Mouse (Mus musculus) heart, postnatal 36 days (tissue): Measurements from ENCODE around the gene Elovl2. TPM values are rescaled to one million over a fixed set of nuclear protein-coding genes. Genes with fewer than 3 reads are reported as not detected.
"Not testable (repeated sequence)": the region's sequence is repeated elsewhere in the genome, so short reads cannot be mapped to it uniquely, and the experiment has no call there.

Source experiments
- DNase-seq, 2 experiments: peaks; one replicate each; pipeline ENCODE4 v3.0.0; 2021 to 2022
- intact Hi-C: fragments of 180-260 bp; cut with DNase I; formaldehyde crosslinking; loops from one replicate; pipeline ENCODE4 v1.15.1; 2025
- total RNA-seq, 2 experiments: library from RNA; stranded (reverse); gene quantifications; 2 replicates each; pipeline ENCODE4 v1.2.3; 2021

Elovl2 gene
- total RNA-seq, 2 experiments from 2014 or later: 0.08 TPM; not detected in 1

GRCm38 (mm10) chr13:41235845-41236741 lies 15.9 kb upstream of the Elovl2 start:
- no peak for DNase-seq
- intact Hi-C loops: no loop called here

DNA sequence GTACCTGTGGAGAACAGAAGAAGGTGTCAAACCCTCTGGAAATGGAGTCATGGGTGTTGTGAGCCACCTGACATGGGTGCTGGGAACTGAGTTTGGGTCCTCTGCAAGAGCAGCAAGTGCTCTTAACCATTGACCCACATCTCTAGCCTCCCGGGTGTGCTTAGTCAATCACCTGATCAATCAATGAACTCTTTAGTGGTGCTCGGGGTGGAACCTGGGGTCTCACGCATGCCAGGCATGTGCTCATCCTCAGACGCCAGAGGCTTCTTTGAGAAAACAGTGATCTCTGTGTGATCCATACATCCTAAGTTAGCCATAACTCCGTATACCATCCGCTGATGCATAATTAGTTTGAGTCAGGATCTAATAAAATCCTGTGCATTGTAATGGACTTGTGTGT lies 15.0 kb upstream of the Elovl2 start:
- intact Hi-C loops: no loop called here
- no peak for DNase-seq

- no peak for DNase-seq
- intact Hi-C loops: no loop called here
Measured at GRCm38 (mm10) chr13:41233241-41233640, 13.0 kb upstream of the Elovl2 start.

- no peak for DNase-seq
- intact Hi-C loops: no loop called here
Measured at GRCm38 (mm10) chr13:41232209-41232608, 12.0 kb upstream of the Elovl2 start.

- DNase-seq: no peak
Measured at GRCm38 (mm10) chr13:41231389-41231983, 11.3 kb upstream of the Elovl2 start.

DNA sequence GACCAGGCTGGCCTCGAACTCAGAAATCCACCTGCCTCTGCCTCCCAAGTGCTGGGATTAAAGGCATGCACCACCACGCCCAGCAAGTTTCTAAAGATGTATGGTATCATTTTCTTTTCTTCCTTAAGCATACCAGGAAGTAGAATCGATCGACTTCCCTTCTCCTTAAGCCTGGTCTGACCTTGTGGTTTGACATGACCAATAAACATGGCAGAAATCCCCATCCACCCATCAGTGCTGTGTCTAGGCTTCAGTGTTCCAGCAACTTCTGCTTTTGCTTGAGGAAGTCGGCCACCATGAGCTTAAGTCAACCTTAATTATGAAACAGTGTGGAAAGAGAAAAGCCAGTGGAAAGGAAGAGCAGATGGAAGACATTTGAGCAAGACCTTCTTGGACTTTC lies 10.1 kb upstream of the Elovl2 start:
- intact Hi-C loops: no loop called here
- no peak for DNase-seq

More at GRCm38 (mm10) chr13:41231389-41231983, 11.3 kb upstream of the Elovl2 start:
- intact Hi-C loops: no loop called here

GRCm38 (mm10) chr13:41228060-41228459 lies 7.9 kb upstream of the Elovl2 start:
- intact Hi-C loops: no loop called here
- DNase-seq: no peak

DNA sequence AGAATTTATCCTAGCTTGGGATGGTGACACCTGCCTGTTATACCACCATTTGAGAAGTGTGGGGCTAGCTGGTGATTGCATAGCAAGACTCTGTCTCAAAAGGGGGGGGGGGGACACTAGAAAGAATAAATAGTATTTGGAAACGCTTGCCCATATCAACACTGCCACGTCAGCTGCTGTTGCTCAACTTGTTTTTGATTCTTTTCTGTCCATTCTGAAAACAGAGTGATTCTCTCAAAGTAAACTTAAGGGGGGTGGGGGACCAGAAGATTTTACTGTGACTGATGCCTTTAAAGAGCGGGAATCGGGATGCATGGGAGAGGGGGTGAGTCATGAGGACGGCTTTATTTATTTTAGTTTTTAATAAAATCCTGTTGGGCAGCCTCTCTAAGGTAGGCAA lies 6.3 kb upstream of the Elovl2 start:
- no peak for DNase-seq
- intact Hi-C loops: no loop called here

DNA sequence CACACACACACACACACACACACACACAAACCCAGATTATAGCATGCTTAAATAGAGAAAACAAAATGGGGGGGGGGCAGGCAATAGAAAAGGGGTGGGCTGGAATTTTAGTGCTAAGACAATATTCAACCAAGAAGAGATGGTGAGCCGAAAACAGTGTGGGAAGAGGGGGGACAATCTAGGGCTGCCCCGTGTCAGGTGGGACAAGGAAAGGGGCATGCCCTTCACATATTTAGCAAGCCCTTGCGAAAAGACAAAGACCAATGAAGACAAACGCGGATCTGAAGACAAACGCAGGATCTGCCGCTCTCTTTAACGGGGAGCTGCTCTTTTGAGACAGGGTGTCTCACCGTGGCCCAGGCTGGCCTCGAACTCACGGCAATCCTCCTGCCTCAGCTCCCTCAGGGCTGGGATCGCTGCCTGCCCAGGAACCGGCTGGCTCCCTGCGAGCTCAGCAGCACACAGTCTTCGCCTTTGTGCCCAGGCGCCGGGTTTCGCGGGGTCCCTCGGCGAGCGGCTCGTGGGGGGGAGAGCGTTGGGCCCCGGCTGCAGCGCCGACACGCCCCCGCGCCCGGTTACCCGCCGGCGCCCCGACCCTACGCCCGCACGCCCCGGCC lies 410 bp downstream of the Elovl2 start:
- no peak for DNase-seq
- intact Hi-C loops: no loop called here

DNA sequence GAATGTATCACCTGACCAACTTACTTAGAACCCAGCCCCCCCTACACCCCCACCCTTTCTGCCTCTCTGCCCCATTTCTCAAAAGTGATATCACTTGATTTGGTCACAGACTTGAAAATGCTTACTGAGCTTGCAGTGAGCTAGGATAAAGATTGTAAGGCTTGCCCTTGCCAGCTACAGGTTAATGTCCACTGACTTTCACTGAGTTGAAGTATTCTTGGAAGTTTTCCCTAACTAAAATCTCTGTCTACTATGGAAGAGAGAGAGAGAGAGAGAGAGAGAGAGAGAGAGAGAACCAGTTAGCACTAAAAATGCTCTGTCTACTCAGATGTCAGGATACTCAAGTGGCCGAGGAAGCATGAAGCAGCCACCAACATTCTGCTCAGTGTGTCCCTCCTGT lies 1.1 kb downstream of the Elovl2 start:
- DNase-seq: no peak
- intact Hi-C loops: no loop called here

- no peak for DNase-seq
- intact Hi-C loops: no loop called here
Measured at GRCm38 (mm10) chr13:41216236-41216635, 4.0 kb downstream of the Elovl2 start.

- DNase-seq: no peak
- intact Hi-C loops: loop anchor here (1.0 kb wide), 1 partner anchor 32 kb away; no protein-coding TSS in a partner anchor
Measured at GRCm38 (mm10) chr13:41215669-41216068, 4.5 kb downstream of the Elovl2 start.

GRCm38 (mm10) chr13:41212558-41213322 lies 7.5 kb downstream of the Elovl2 start:
- intact Hi-C loops: no loop called here
- DNase-seq: no peak

GRCm38 (mm10) chr13:41211276-41211675 lies 8.9 kb downstream of the Elovl2 start:
- DNase-seq: no peak
- intact Hi-C loops: no loop called here

DNA sequence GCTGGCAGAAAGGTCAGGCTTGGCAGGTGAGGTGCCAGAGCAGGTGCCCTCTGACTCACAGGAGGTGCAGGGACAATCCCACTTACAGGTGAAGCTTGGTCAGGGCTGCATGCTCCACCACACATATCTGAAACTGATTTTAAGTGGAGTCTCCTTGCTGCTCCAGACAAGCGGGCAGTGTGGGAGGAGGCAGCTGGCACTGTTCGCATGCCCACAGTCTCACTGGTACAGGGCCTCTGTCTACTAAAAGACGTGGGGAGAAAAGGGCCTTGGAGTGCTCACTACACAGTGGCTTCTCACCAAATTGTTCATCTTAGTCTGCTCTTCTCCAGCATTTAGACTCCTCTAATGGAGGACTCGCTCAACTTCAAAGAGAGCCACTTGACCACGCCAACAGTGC lies 14.0 kb downstream of the Elovl2 start:
- intact Hi-C loops: no loop called here
- no peak for DNase-seq

DNA sequence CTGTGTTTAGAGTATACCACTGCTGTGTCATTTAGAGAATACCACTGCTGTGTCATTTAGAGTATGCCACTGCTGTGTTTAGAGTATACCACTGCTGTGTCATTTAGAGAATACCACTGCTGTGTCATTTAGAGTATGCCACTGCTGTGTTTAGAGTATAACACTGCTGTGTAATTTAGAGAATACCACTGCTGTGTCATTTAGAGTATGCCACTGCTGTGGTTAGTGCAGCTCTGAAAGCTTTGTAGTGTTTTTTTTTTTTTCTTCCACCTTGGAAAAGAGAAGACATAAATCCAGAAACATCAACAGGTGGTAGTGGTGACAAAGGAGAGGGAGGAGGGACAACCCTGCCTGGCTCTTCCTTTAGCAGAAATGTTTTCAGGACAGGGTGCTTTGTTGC lies 14.6 kb downstream of the Elovl2 start:
- intact Hi-C loops, DNase-seq: not testable (repeated sequence)

DNA sequence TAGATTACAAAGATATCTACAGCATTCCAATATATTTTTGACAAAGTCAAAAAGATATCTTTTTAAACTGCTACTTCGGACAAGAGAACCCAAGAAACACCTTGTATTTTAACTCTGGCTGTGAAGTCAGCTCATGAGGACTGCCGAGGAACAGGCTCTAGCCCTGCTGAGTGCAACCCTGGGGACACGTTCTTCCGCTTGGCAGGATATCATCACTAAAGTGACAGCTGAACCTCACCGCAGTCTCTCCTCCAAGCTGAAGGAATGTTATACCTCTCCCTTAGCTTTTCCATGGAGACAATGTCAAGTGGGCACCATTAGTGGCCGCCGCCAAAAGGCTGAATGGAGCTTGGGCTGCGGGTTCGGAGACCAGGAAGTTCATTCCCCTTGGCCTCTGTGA lies 16.5 kb downstream of the Elovl2 start:
- intact Hi-C loops: no loop called here
- DNase-seq: no peak

- DNase-seq: no peak
- intact Hi-C loops: no loop called here
Measured at GRCm38 (mm10) chr13:41203289-41203688, 16.9 kb downstream of the Elovl2 start.

- no peak for DNase-seq
- intact Hi-C loops: no loop called here
Measured at GRCm38 (mm10) chr13:41200861-41201260, 19.3 kb downstream of the Elovl2 start.

DNA sequence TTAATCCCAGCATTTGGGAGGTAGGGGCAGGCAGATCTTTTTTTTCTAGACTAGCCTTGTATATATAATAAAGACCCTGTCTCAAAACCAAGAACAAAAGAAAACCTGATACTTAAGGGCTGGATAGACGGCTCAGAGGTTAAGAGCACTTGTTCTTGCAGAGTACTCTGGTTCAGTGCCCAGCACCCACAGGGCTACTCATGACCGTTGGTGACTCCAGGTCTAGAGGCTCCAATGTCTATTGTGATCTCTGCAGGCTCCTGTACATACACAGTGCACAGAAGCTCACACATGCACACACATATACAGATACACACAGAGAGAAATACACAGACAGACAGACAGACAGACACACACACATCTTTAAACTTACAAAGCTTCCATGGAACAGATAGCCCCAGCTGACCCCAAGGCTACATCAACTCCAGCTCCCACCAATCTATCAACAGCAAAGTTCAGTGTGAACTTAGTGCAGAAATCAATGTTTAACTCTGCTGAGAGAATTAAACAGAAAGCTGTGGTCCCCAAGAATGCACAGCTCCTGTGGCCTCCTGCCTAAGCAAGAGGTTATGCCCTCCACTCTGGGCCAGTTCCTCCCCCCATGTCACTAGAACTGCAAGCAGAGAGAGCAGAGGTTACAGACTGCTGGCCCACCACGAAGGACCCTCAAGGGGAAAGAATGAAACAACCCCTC lies 24.4 kb downstream of the Elovl2 start:
- no peak for DNase-seq
- intact Hi-C loops: no loop called here
